Mouse (Mus musculus) intestine, postnatal 0 days (tissue): ENCODE results near the gene Ndufc2. TPM values are rescaled to one million over a fixed set of nuclear protein-coding genes. Genes with fewer than 3 reads are reported as not detected.

Source experiments
- ATAC-seq: fragments of 200-750 bp; cut with Nextera tagmentation; 2 replicates; pipeline ENCODE4 v1.8.0; 2017; ENCODE audit warnings: mild to moderate bottlenecking, moderate TSS enrichment, moderate library complexity
- H3K27ac ChIP-seq: fragments of 300-500 bp; sonication (generic); 2 replicates; pipeline ENCODE4 v1.5.1; 2014; ENCODE audit warnings: mild to moderate bottlenecking, low read depth, low read length, moderate library complexity
- H3K27me3 ChIP-seq: fragments of 300-500 bp; sonication (generic); replicated peaks from 2 replicates; pipeline ENCODE4 v1.6.1; 2014; ENCODE audit warnings: low read length, mixed read lengths; ENCODE audit not compliant: control insufficient read depth, insufficient read depth
- H3K36me3 ChIP-seq: fragments of 300-500 bp; sonication (generic); 2 replicates; pipeline ENCODE4 v1.6.1; 2014; ENCODE audit warnings: mild to moderate bottlenecking, moderate library complexity; ENCODE audit not compliant: control insufficient read depth, insufficient read depth
- H3K4me1 ChIP-seq: fragments of 300-500 bp; sonication (generic); replicated peaks from 2 replicates; pipeline ENCODE4 v1.6.1; 2014; ENCODE audit warnings: antibody characterized with exemption, low read length, mixed read lengths; ENCODE audit not compliant: control insufficient read depth, insufficient read depth
- H3K4me2 ChIP-seq: fragments of 300-500 bp; sonication (generic); replicated peaks from 2 replicates; pipeline ENCODE4 v1.6.1; 2014; ENCODE audit warnings: low read depth, mild to moderate bottlenecking, moderate library complexity
- H3K4me3 ChIP-seq: fragments of 300-500 bp; sonication (generic); 2 replicates; pipeline ENCODE4 v1.5.1; 2014; ENCODE audit warnings: low read depth, low read length
- H3K9ac ChIP-seq: fragments of 300-500 bp; sonication (generic); 2 replicates; pipeline ENCODE4 v1.6.1; 2014; ENCODE audit warnings: mild to moderate bottlenecking, low read depth, low read length
- H3K9me3 ChIP-seq: fragments of 300-500 bp; sonication (generic); 2 replicates; pipeline ENCODE4 v1.6.1; 2016; ENCODE audit warnings: mixed run types; ENCODE audit not compliant: control insufficient read depth
- CTCF ChIP-seq: sonication (generic); IDR thresholded peaks from 2 replicates; pipeline ENCODE4 v1.5.1; 2016; ENCODE audit warnings: low read depth, mild to moderate bottlenecking, control low read depth, antibody characterized with exemption, moderate library complexity
- WGBS: fragments of 180-500 bp; shearing (Covaris S2); extraction: QIAGEN DNeasy Blood & Tissue Kit; methylation state at CpG from one replicate; pipeline ENCODE4 v1.1.7; 2014; 5-methylcytosine and 5-hydroxymethylcytosine counted together
- polyA plus RNA-seq: library from polyadenylated mRNA; unstranded; fragments of >200 nt; fragmentation: Nextera tagmentation; extraction: Ambion mirVana; gene quantifications from 2 replicates; pipeline ENCODE4 v1.2.1, GENCODE M21; 2015

Gene Ndufc2
- polyA plus RNA-seq, 1 experiment from 2014 or later, result 549 TPM

DNA sequence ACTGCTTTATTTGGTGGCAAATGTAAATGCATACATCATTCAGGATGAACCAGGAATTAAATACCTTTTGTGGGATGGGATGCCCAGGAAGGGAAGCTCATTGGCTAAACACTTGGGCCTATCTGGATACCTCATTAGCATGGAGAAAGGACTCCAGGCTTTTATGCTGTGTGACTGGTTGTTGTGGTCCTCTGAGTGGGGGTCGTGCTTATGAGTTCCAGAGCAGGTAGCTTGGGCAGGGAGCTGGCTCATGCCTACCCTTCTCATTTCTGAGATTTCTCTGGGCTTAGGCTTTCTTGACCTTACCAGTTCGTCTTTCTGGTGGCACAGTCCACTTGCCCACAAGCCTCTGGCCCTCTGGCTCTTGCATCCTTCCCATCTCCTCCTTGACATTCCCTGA is 5.4 kb upstream of the Ndufc2 start:
- WGBS, result 91% methylated on average over 2 of the region's 2 CpGs
- no peak overlapping the region for H3K27ac ChIP-seq
- H3K4me3 ChIP-seq, result no peak overlapping the region
- ATAC-seq, result no peak
- H3K9me3 ChIP-seq, result no peaks in the 10 kb centered on the region
- H3K9ac ChIP-seq, result no peak overlapping the region
- no peaks in the 10 kb centered on the region for H3K27me3 ChIP-seq
- no peaks in the 10 kb centered on the region for H3K4me1 ChIP-seq
- peaks cover 15% of the 10 kb centered on the region for H3K36me3 ChIP-seq
- no peak overlapping the region for H3K4me2 ChIP-seq
- no peak for TF ChIP-seq CTCF

GRCm38 (mm10) chr7:97398943-97399342 is 860 bp upstream of the Ndufc2 start:
- Histone ChIP-seq H3K36me3 (no peaks in the 10 kb centered on the region), H3K4me3 (no peak overlapping the region), H3K4me1 (0 out of 2 replicates have a peak, but pooled peaks cover 5% of the 10 kb centered on the region), H3K9ac (no peak overlapping the region), H3K27me3 (no peaks in the 10 kb centered on the region), H3K4me2 (no peak overlapping the region), H3K9me3 (no peaks in the 10 kb centered on the region), H3K27ac (no peak overlapping the region)
- TF ChIP-seq CTCF, result no peak
- 89% methylated on average over 6 of the region's 6 CpGs for WGBS
- ATAC-seq, result no peak

GRCm38 (mm10) chr7:97407145-97407544 is 7.3 kb downstream of the Ndufc2 start:
- TF ChIP-seq CTCF, result no peak
- Histone ChIP-seq H3K27me3 (no peaks in the 10 kb centered on the region), H3K36me3 (peaks cover 27% of the 10 kb centered on the region), H3K9me3 (no peaks in the 10 kb centered on the region), H3K4me3 (no peak overlapping the region), H3K4me1 (no peaks in the 10 kb centered on the region), H3K9ac (no peak overlapping the region), H3K27ac (no peak overlapping the region), H3K4me2 (no peak overlapping the region)
- no peak for ATAC-seq
- WGBS, result 75% methylated on average over 10 of the region's 10 CpGs

- H3K4me3 ChIP-seq, result no peak overlapping the region
- no peak for TF ChIP-seq CTCF
- WGBS, result 88% methylated on average over 2 of the region's 2 CpGs
- no peaks in the 10 kb centered on the region for H3K9me3 ChIP-seq
- no peak overlapping the region for H3K27ac ChIP-seq
- no peak overlapping the region for H3K4me2 ChIP-seq
- no peaks in the 10 kb centered on the region for H3K27me3 ChIP-seq
- no peak overlapping the region for H3K9ac ChIP-seq
- no peak for ATAC-seq
- H3K4me1 ChIP-seq, result no peaks in the 10 kb centered on the region
- peaks cover 27% of the 10 kb centered on the region for H3K36me3 ChIP-seq
These were observed 11.3 kb downstream of the Ndufc2 start for GRCm38 (mm10) chr7:97411106-97411505.

DNA sequence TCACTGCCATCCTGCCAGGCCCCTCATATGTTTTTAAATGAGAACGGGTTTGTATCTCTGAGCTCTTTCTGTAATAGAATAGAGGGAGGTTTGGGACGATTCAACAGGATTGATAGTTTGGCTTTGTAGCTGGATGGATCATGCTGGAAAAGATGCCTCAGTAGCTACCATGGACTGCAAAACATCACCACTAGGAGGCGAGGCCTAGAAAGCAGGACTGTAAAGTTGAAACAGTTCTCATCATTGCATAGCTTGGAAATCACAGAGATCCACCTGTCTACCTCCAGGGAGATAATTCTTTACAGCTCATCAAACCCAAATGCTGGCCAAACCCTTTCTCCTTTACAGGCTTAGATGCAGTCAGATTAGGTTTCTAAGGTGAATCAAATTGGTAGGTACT is 11.8 kb downstream of the Ndufc2 start:
- no peak overlapping the region for H3K9ac ChIP-seq
- peaks cover 27% of the 10 kb centered on the region for H3K36me3 ChIP-seq
- no peak for ATAC-seq
- no peaks in the 10 kb centered on the region for H3K9me3 ChIP-seq
- H3K27ac ChIP-seq, result no peak overlapping the region
- 83% methylated on average over 3 of the region's 3 CpGs for WGBS
- H3K27me3 ChIP-seq, result no peaks in the 10 kb centered on the region
- TF ChIP-seq CTCF, result peak; percentile 59
- H3K4me2 ChIP-seq, result no peak overlapping the region
- H3K4me1 ChIP-seq, result no peaks in the 10 kb centered on the region
- no peak overlapping the region for H3K4me3 ChIP-seq

DNA sequence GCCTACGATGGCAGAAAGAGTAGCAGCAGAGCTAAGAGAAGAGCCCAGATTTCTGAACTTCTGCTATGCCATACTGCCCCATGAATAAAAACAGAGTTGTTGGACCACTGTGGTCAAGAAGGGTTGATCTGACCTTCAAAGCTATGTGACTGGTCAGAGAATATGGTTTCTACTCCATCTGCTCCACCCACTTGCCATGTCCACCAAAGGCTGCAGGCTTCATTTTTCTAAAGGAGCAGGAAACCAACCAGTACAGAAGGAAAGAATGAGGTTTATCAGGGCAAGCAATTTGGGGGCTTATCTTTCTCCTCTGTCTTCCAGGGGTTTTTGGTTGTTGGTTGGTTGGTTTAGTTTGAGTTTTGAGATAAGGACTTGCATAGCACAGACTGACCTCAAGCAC is 14.2 kb downstream of the Ndufc2 start:
- peaks cover 14% of the 10 kb centered on the region for H3K36me3 ChIP-seq
- WGBS, result 83% methylated on average over 1 of the region's 1 CpGs
- no peak overlapping the region for H3K27ac ChIP-seq
- ATAC-seq, result no peak
- TF ChIP-seq CTCF, result no peak
- H3K9ac ChIP-seq, result no peak overlapping the region
- no peaks in the 10 kb centered on the region for H3K4me1 ChIP-seq
- no peak overlapping the region for H3K4me3 ChIP-seq
- no peaks in the 10 kb centered on the region for H3K27me3 ChIP-seq
- no peak overlapping the region for H3K4me2 ChIP-seq
- H3K9me3 ChIP-seq, result no peaks in the 10 kb centered on the region

GRCm38 (mm10) chr7:97414426-97414825 is 14.6 kb downstream of the Ndufc2 start:
- no peak for TF ChIP-seq CTCF
- Histone ChIP-seq H3K9me3 (no peaks in the 10 kb centered on the region), H3K27me3 (no peaks in the 10 kb centered on the region), H3K4me2 (no peak overlapping the region), H3K4me1 (no peaks in the 10 kb centered on the region), H3K4me3 (no peak overlapping the region), H3K36me3 (peaks cover 11% of the 10 kb centered on the region), H3K27ac (no peak overlapping the region), H3K9ac (no peak overlapping the region)
- WGBS, result 83% methylated on average over 1 of the region's 1 CpGs
- no peak for ATAC-seq
